Mouse (Mus musculus) gastrocnemius, postnatal 14 days (tissue): Measurements from ENCODE around the gene Luzp4. TPM values are rescaled to one million over a fixed set of nuclear protein-coding genes. Genes with fewer than 3 reads are reported as not detected.
"Not testable (repeated sequence)": the region's sequence is repeated elsewhere in the genome, so short reads cannot be mapped to it uniquely, and the experiment has no call there.

Source experiments
- DNase-seq: peaks from one replicate; pipeline ENCODE4 v3.0.0; 2021; ENCODE audit warnings: mixed read lengths
- intact Hi-C: fragments of 180-260 bp; cut with DNase I; formaldehyde crosslinking; loops from one replicate; pipeline ENCODE4 v1.15.1; 2025; ENCODE audit warnings: low total_unique reads
- long read RNA-seq, 2 experiments: library from polyadenylated mRNA; stranded (forward); transcript quantifications; one replicate each; pipeline ENCODE4 v2.0.0; 2021
- total RNA-seq, 2 experiments: library from RNA; stranded (reverse); gene quantifications; 2 replicates each; pipeline ENCODE4 v1.2.3; 2021

Gene Luzp4
- total RNA-seq: not detected
- long read RNA-seq, experiment 1: 0 reads
- long read RNA-seq, experiment 2: 0 reads

DNA sequence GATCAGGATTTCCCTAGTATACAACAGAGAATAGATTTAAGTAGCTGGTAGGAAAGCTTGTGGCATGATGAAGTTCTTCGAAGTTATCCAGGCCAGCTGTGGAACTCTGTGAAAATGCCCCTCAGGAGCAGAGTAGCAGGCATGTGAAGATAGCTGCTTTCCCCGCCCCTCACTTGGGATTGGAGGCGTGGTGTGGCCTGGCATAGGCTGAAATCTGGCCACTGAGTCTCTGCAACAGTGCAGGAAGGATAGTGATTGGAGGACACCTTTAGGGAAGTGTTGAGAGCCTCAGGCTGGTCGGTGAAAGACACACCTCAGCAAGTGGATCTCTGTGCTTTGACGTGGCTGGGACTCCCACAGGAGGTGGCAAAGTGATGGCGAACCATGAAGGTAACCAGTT is at the start of gene Luzp4:
Luzp4 (plus strand) TSS at position 301 of the 400 bp plus-strand sequence.
- DNase-seq, intact Hi-C loops: not testable (repeated sequence)

- intact Hi-C loops, DNase-seq: not testable (repeated sequence)
Observed at GRCm38 (mm10) chrX:148841801-148842200, 15.6 kb upstream of the Luzp4 start.

Other genes with a start within 250 kb of the Luzp4 start
- gene Gm8334, start 242.5 kb upstream of the Luzp4 start, total RNA-seq: not detected
- gene Gm15127, start 194.0 kb upstream of the Luzp4 start, total RNA-seq: not detected
- gene Ott, start 216.6 kb downstream of the Luzp4 start, total RNA-seq: not detected